Mouse (Mus musculus) kidney, postnatal 10 days (tissue): ENCODE data around the gene Syt1.

Source experiments
- DNase-seq: peaks from one replicate; pipeline ENCODE4 v3.0.0; 2021; ENCODE audit warnings: mixed read lengths

Gene Syt1

GRCm38 (mm10) chr10:108569568-108570139 is 441.1 kb downstream of the Syt1 start:
- DNase-seq = no peak

GRCm38 (mm10) chr10:108568925-108569324 is 441.9 kb downstream of the Syt1 start:
- DNase-seq = peak; percentile 27

- peak; percentile 83 for DNase-seq
These were observed 442.6 kb downstream of the Syt1 start for GRCm38 (mm10) chr10:108568136-108568535.

GRCm38 (mm10) chr10:108567456-108567855 is 443.3 kb downstream of the Syt1 start:
- no peak for DNase-seq

GRCm38 (mm10) chr10:108559607-108559908 is 451.2 kb downstream of the Syt1 start:
- no peak for DNase-seq

- DNase-seq = no peak
These were observed 451.8 kb downstream of the Syt1 start for GRCm38 (mm10) chr10:108558812-108559606.

GRCm38 (mm10) chr10:108552544-108552943 is 458.2 kb downstream of the Syt1 start:
- DNase-seq = no peak

GRCm38 (mm10) chr10:108545715-108546114 is 465.1 kb downstream of the Syt1 start:
- DNase-seq = no peak

GRCm38 (mm10) chr10:108541555-108541954 is 469.2 kb downstream of the Syt1 start:
- DNase-seq = no peak

- DNase-seq = no peak
These were observed 472.2 kb downstream of the Syt1 start for GRCm38 (mm10) chr10:108538546-108538945.

GRCm38 (mm10) chr10:108537641-108538040 is 473.1 kb downstream of the Syt1 start:
- DNase-seq = peak; percentile 80

GRCm38 (mm10) chr10:108535922-108536321 is 474.9 kb downstream of the Syt1 start:
- DNase-seq = no peak

- no peak for DNase-seq
These were observed 476.7 kb downstream of the Syt1 start for GRCm38 (mm10) chr10:108534112-108534511.

GRCm38 (mm10) chr10:108532916-108533315 is 477.9 kb downstream of the Syt1 start:
- no peak for DNase-seq

- DNase-seq = no peak
These were observed 478.5 kb downstream of the Syt1 start for GRCm38 (mm10) chr10:108532283-108532682.

GRCm38 (mm10) chr10:108531641-108532040 is 479.1 kb downstream of the Syt1 start:
- no peak for DNase-seq

GRCm38 (mm10) chr10:108531111-108531510 is 479.7 kb downstream of the Syt1 start:
- no peak for DNase-seq

GRCm38 (mm10) chr10:108528338-108528737 is 482.4 kb downstream of the Syt1 start:
- DNase-seq = no peak

GRCm38 (mm10) chr10:108525506-108525905 is 485.3 kb downstream of the Syt1 start:
- DNase-seq = no peak

GRCm38 (mm10) chr10:108524306-108525029 is 486.3 kb downstream of the Syt1 start:
- no peak for DNase-seq

- no peak for DNase-seq
These were observed 491.6 kb downstream of the Syt1 start for GRCm38 (mm10) chr10:108519156-108519555.

- no peak for DNase-seq
These were observed 493.7 kb downstream of the Syt1 start for GRCm38 (mm10) chr10:108517076-108517475.

- DNase-seq = no peak
These were observed 496.1 kb downstream of the Syt1 start for GRCm38 (mm10) chr10:108514671-108515070.

GRCm38 (mm10) chr10:108509579-108509978 is 501.2 kb downstream of the Syt1 start:
- DNase-seq = no peak
